Mouse (Mus musculus) limb, embryonic 11.5 days (tissue): ENCODE results near the gene Tjp3. TPM values are rescaled to one million over a fixed set of nuclear protein-coding genes. Genes with fewer than 3 reads are reported as not detected.

Source experiments
- microRNA-seq: library from miRNA; unstranded; fragments of <30 nt; microRNA quantifications from one replicate; pipeline ENCODE4, GENCODE M21; 2016
- polyA plus RNA-seq: library from polyadenylated mRNA; unstranded; fragments of >200 nt; fragmentation: Nextera tagmentation; extraction: Ambion mirVana; gene quantifications from 2 replicates; pipeline ENCODE4 v1.2.1, GENCODE M21; 2014

The Tjp3 gene
- polyA plus RNA-seq, 1 experiment from 2014 or later = 2.0 TPM

Small RNA genes within 50 kb of the gene (microRNA-seq; reads per million reads assigned to microRNA genes)
- 13.1 reads per million, percentile 23 among the genes with 10 or more reads in this experiment for gene Mir3057

Other genes with a start within 250 kb of the Tjp3 start
- 219 and 221 TPM in 2 replicates for gene Sgta, start 231.4 kb downstream of the Tjp3 start, polyA plus RNA-seq
- 64.0 and 73.5 TPM in 2 replicates for gene Thop1, start 221.5 kb downstream of the Tjp3 start, polyA plus RNA-seq
- 0.27 and 0.28 TPM in 2 replicates for gene Creb3l3, start 192.7 kb downstream of the Tjp3 start, polyA plus RNA-seq
- 230 and 239 TPM in 2 replicates for gene Map2k2, start 185.7 kb downstream of the Tjp3 start, polyA plus RNA-seq
- 6.7 and 8.4 TPM in 2 replicates for gene Zbtb7a, start 156.4 kb downstream of the Tjp3 start, polyA plus RNA-seq
- gene Pias4, start 123.7 kb downstream of the Tjp3 start, polyA plus RNA-seq = 53.3 and 56.9 TPM in 2 replicates
- 428 TPM in 2 replicates for gene Eef2, start 115.0 kb downstream of the Tjp3 start, polyA plus RNA-seq
- gene Dapk3, start 108.6 kb downstream of the Tjp3 start, polyA plus RNA-seq = 43.3 and 49.1 TPM in 2 replicates
- gene 4930442H23Rik, start 107.7 kb downstream of the Tjp3 start, polyA plus RNA-seq = not detected in 2 replicates
- gene Nmrk2, start 89.5 kb downstream of the Tjp3 start, polyA plus RNA-seq = 0.08 TPM in 1 of 2 replicates, not detected in the other
- gene Atcay, start 60.7 kb downstream of the Tjp3 start, polyA plus RNA-seq = 0.11 and 0.27 TPM in 2 replicates
- gene Zfr2, start 58.4 kb downstream of the Tjp3 start, polyA plus RNA-seq = 3.4 and 4.2 TPM in 2 replicates
- 1.2 and 2.3 TPM in 2 replicates for gene Matk, start 38.6 kb downstream of the Tjp3 start, polyA plus RNA-seq
- gene Mrpl54, start 24.6 kb downstream of the Tjp3 start, polyA plus RNA-seq = 198 and 217 TPM in 2 replicates
- 45.3 and 46.3 TPM in 2 replicates for gene Apba3, start 24.6 kb downstream of the Tjp3 start, polyA plus RNA-seq
- 49.0 and 60.6 TPM in 2 replicates for gene Pip5k1c, start 1.4 kb upstream of the Tjp3 start, polyA plus RNA-seq
- gene Cactin, start 29.5 kb upstream of the Tjp3 start, polyA plus RNA-seq = 35.9 and 40.0 TPM in 2 replicates
- 1.7 and 1.8 TPM in 2 replicates for gene Tbxa2r, start 37.1 kb upstream of the Tjp3 start, polyA plus RNA-seq
- gene Gipc3, start 51.7 kb upstream of the Tjp3 start, polyA plus RNA-seq = not detected in 2 replicates
- 129 and 130 TPM in 2 replicates for gene Hmg20b, start 58.9 kb upstream of the Tjp3 start, polyA plus RNA-seq
- gene Mfsd12, start 65.9 kb upstream of the Tjp3 start, polyA plus RNA-seq = 4.7 and 5.9 TPM in 2 replicates
- gene 4930404N11Rik, start 74.2 kb upstream of the Tjp3 start, polyA plus RNA-seq = 0.21 and 0.45 TPM in 2 replicates
- 107 and 119 TPM in 2 replicates for gene Fzr1, start 86.9 kb upstream of the Tjp3 start, polyA plus RNA-seq
- gene Dohh, start 92.8 kb upstream of the Tjp3 start, polyA plus RNA-seq = 53.7 and 55.7 TPM in 2 replicates
- 2.1 and 2.8 TPM in 2 replicates for gene Gm48551, start 92.9 kb upstream of the Tjp3 start, polyA plus RNA-seq
- 0.40 and 1.0 TPM in 2 replicates for gene Gm48552, start 97.4 kb upstream of the Tjp3 start, polyA plus RNA-seq
- gene Smim24, start 101.5 kb upstream of the Tjp3 start, polyA plus RNA-seq = 3.4 and 3.5 TPM in 2 replicates
- gene Nfic, start 164.1 kb upstream of the Tjp3 start, polyA plus RNA-seq = 16.7 and 18.7 TPM in 2 replicates
- 0.33 and 0.77 TPM in 2 replicates for gene Celf5, start 191.1 kb upstream of the Tjp3 start, polyA plus RNA-seq
- gene Ncln, start 204.8 kb upstream of the Tjp3 start, polyA plus RNA-seq = 60.3 and 66.8 TPM in 2 replicates
- gene S1pr4, start 208.6 kb upstream of the Tjp3 start, polyA plus RNA-seq = 0.10 and 0.43 TPM in 2 replicates
- gene Gna15, start 232.6 kb upstream of the Tjp3 start, polyA plus RNA-seq = 0.99 and 1.1 TPM in 2 replicates